Mouse (Mus musculus): ENCODE results near the gene Nfix.

Gene Nfix

GRCm38 (mm10) chr8:84654597-84654996 is 145.5 kb downstream of the Nfix start:
- in situ Hi-C loops (cut with MboI; ENCODE audit: low pct_unique_long_range_greater_than_20kb in 1 of 2, low sequenced_read_pairs in 2 of 2, unreplicated experiment in 1 of 2) = no loop called here

GRCm38 (mm10) chr8:84653092-84653631 is 147.0 kb downstream of the Nfix start:
- in situ Hi-C loops (cut with MboI; ENCODE audit: low pct_unique_long_range_greater_than_20kb in 1 of 2, low sequenced_read_pairs in 2 of 2, unreplicated experiment in 1 of 2) = no loop called here

GRCm38 (mm10) chr8:84650213-84650612 is 149.9 kb downstream of the Nfix start:
- in situ Hi-C loops (cut with MboI; ENCODE audit: low pct_unique_long_range_greater_than_20kb in 1 of 2, low sequenced_read_pairs in 2 of 2, unreplicated experiment in 1 of 2) = no loop called here
